In genomic region chr2:68563331-68563730, GRCm38 (mm10) we compare ENCODE assay signal across 10 mouse cellular contexts. TPM values are rescaled to one million over a fixed set of nuclear protein-coding genes. Genes with fewer than 3 reads are reported as not detected.
A peak's percentile ranks its signal among the peaks of the same experiment; 100 is the strongest.
DNase-seq lines count a peak whose midpoint lies in the region; ATAC-seq and TF ChIP-seq lines count a peak whose summit lies in the region.
"Had no signal": no experiment of that assay in that cellular context is flagged by ENCODE, and none has a peak within 500 bp of the region (broad histone marks: within the 10 kb centered on the region; RNA-seq: fewer than 3 reads in every experiment).

No protein-coding gene starts in this region.

- no peak overlapping the region for H3K9ac ChIP-seq in liver, embryonic 14.5 days (replicated peaks)
- H3K9ac ChIP-seq in liver, embryonic 12.5 days = no peak overlapping the region
- H3K9ac ChIP-seq: liver, embryonic 15.5 days had no signal

- H3K4me3 ChIP-seq in liver, embryonic 14.5 days (ENCODE audit: insufficient read depth in 1 of 2, low read depth in 2 of 2, low read length in 2 of 2) = no peak overlapping the region
- H3K4me3 ChIP-seq in liver, embryonic 12.5 days = no peak overlapping the region
- H3K4me3 ChIP-seq: erythroblast, embryonic 14.5 days; liver, embryonic 15.5 days had no signal

- TF ChIP-seq CTCF in liver, embryonic 14.5 days (IDR thresholded peaks at IDR 0.05; ENCODE audit: low read depth) = peak; percentile 47

- peak in 1 of 3 experiments; percentile 3 for DNase-seq in liver, embryonic 14.5 days (ENCODE audit: low read depth in 3 of 3, low spot score in 3 of 3)
- DNase-seq in ES-CJ7 (ENCODE audit: low read depth, low spot score) = peak; percentile 56
- DNase-seq in cerebellum, adult 18-20 months = peak; percentile 31 to 48
- DNase-seq in heart, postnatal 36 days = peak; percentile 12 to 23
- DNase-seq in layer of hippocampus, adult 9-11 months = peak; percentile 9
- peak; percentile 85 for DNase-seq in retina, embryonic 14.5 days (ENCODE audit: low spot score)
- no peak for DNase-seq in gastrocnemius, postnatal 4 days (ENCODE audit: low spot score in 2 of 2)

- H3K27me3 ChIP-seq in liver, embryonic 14.5 days (ENCODE audit: control insufficient read depth, insufficient read depth, low read length) = no peaks in the 10 kb centered on the region
- no peaks in the 10 kb centered on the region for H3K27me3 ChIP-seq in liver, embryonic 12.5 days (replicated peaks)
- H3K27me3 ChIP-seq: liver, embryonic 15.5 days had no signal

- WGBS in liver, embryonic 14.5 days (ENCODE audit: insufficient replicate concordance) = 12% methylated on average over 3 of the region's 3 CpGs
- WGBS in liver, embryonic 12.5 days (ENCODE audit: insufficient replicate concordance) = 15% methylated on average over 3 of the region's 3 CpGs

- intact Hi-C loops in heart, postnatal 36 days (cut with DNase I) = loop anchor here (1.0 to 5.0 kb wide), 3 partner anchors 193 to 539 kb away; no protein-coding TSS in a partner anchor

- no peaks in the 10 kb centered on the region for H3K9me3 ChIP-seq in liver, embryonic 14.5 days (ENCODE audit: control insufficient read depth, low read length)
- no peaks in the 10 kb centered on the region for H3K9me3 ChIP-seq in liver, embryonic 12.5 days (replicated peaks)
- H3K9me3 ChIP-seq: liver, embryonic 15.5 days had no signal

- no peak for ATAC-seq in liver, embryonic 14.5 days (ENCODE audit: insufficient read depth)
- no peak for ATAC-seq in liver, embryonic 12.5 days

- no peaks in the 10 kb centered on the region for H3K36me3 ChIP-seq in liver, embryonic 14.5 days (replicated peaks; ENCODE audit: control insufficient read depth, insufficient read depth, low read depth)
- H3K36me3 ChIP-seq in liver, embryonic 12.5 days = no peaks in the 10 kb centered on the region
- H3K36me3 ChIP-seq: liver, embryonic 15.5 days had no signal

- no peak overlapping the region for H3K4me2 ChIP-seq in liver, embryonic 14.5 days (ENCODE audit: low read depth)
- H3K4me2 ChIP-seq in liver, embryonic 12.5 days = no peak overlapping the region
- H3K4me2 ChIP-seq: liver, embryonic 15.5 days had no signal

- no peak overlapping the region for H3K27ac ChIP-seq in liver, embryonic 14.5 days
- H3K27ac ChIP-seq in liver, embryonic 12.5 days = no peak overlapping the region
- H3K27ac ChIP-seq: liver, embryonic 15.5 days had no signal

- TF ChIP-seq EP300 in liver, embryonic 14.5 days (IDR thresholded peaks at IDR 0.05; ENCODE audit: low read depth) = no peak

- H3K4me1 ChIP-seq in liver, embryonic 14.5 days (replicated peaks; ENCODE audit: control insufficient read depth in 2 of 2, insufficient read depth in 2 of 2, low read length in 1 of 2) = no peaks in the 10 kb centered on the region
- H3K4me1 ChIP-seq in liver, embryonic 12.5 days = no peaks in the 10 kb centered on the region
- H3K4me1 ChIP-seq: liver, embryonic 15.5 days had no signal

RNA-seq across cellular contexts. Expression of gene 4933409G03Rik, which starts 18.9 kb away (rescaled TPM):
- polyA plus RNA-seq in liver, embryonic 14.5 days (2012; rRNA removed) = not detected in 2 replicates
- not detected in 2 replicates for polyA plus RNA-seq in liver, embryonic 14.5 days (2014; fragmentation: Nextera tagmentation; extraction: Ambion mirVana)
- not detected in 2 replicates for polyA plus RNA-seq in liver, embryonic 12.5 days (2016; fragmentation: Nextera tagmentation; extraction: Ambion mirVana)
- not detected for total RNA-seq in heart, postnatal 36 days (2021)
- total RNA-seq in gastrocnemius, postnatal 4 days (2021) = not detected
- polyA plus RNA-seq: erythroblast, embryonic 14.5 days; liver, embryonic 15.5 days had no signal

Comparison
In these comparisons a context has a peak if more than half of its experiments do, and no peak if none do; other contexts are left out.
1. DNase-seq: peak in ES-CJ7 (single experiment), cerebellum, adult 18-20 months (2 of 2), heart, postnatal 36 days (2 of 2), layer of hippocampus, adult 9-11 months (single experiment) and retina, embryonic 14.5 days (single experiment); none in gastrocnemius, postnatal 4 days (0 of 2).